Mouse (Mus musculus) A20 (cell line): ENCODE results near the gene Zc3h7b.
"Not testable (repeated sequence)": the region's sequence is repeated elsewhere in the genome, so short reads cannot be mapped to it uniquely, and the experiment has no call there.

Experiments used
- DNase-seq: peaks from one replicate; pipeline ENCODE4 v3.0.0-alpha.2; 2011; ENCODE audit warnings: low read depth, low spot score

The Zc3h7b gene

GRCm38 (mm10) chr15:81739296-81739695, 5.6 kb upstream of the Zc3h7b start:
- no peak for DNase-seq

DNA sequence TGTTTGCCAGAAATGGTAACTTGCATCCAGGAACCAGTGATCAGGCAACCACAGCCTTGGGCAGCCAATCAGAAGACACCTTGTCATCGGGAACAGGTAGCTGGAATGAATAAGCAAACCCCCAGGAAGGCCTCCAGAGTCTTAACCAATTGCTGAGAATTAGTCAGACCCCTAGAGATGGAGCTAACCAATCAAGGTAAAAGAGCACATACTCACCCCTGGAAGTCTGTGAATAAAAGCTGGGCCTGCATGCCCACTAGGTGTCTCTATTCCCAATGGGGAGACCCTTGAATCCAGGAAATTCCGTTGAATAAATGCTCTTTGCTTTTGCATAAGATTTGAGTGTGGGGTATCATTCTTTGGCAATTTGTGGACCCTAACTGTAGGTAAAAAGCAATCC, 4.9 kb upstream of the Zc3h7b start:
- no peak for DNase-seq

DNA sequence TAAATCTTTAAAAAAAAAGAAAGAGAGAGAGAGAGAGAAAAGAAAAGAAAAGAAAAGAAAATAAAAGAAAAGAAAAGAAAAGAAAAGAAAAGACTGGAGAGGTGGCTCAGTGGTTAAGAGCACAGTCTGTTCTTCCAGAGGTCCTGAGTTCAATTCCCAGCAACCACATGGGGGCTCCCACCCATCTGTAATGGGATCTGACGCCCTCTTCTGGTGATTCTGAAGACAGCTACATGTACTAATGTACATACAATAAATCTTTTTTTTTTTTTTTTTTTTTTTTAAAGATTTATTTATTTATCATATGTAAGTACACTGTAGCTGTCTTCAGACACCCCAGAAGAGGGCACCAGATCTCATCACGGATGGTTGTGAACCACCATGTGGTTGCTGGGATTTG, 2.5 kb upstream of the Zc3h7b start:
- DNase-seq, result not testable (repeated sequence)

DNA sequence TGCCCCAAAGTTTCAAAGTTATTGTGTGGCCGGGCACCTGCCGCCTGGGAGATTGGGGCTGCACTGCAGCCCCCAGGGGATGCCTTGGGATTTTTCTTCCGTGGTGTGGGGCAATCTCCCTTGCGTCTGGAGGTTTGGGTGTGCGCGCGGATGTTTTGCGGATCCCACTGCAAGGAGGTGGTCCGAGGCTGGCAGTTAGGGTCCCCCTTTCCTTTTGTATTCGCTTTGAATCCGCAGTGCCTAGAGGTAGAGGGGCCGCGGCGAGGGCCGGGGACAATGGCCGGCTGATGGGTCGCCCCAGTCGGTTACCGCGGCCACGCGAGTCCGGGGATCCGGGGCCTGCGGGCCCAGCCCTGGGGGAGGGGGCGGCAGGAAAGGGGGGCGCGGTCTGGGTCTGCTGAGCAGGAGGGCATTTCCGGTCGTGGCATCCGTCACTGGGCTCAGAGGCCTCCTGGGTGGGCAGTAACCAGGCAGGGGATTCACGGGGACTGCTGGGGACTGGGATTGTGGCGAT, 801 bp downstream of the Zc3h7b start:
- peak; percentile 64 for DNase-seq

DNA sequence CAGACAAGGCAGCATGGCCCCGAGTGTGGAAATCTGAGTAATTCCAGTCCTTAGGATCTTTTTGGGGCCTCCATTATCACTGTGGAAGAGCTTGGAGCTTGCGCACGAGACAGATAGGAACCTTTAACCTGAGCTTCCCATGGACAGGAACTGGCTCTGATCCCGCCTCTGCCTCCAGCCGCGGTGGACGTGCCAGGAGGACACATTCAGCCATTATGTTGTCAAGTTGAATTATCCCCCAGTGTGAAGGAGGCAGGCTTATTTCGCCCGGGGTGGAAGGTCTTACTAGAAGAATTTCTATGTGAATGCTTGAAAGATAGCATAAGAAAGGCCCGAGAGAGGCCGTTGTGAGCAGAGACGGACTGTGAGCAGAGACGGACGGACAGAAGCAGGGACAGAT, 4.9 kb downstream of the Zc3h7b start:
- DNase-seq, result no peak

DNA sequence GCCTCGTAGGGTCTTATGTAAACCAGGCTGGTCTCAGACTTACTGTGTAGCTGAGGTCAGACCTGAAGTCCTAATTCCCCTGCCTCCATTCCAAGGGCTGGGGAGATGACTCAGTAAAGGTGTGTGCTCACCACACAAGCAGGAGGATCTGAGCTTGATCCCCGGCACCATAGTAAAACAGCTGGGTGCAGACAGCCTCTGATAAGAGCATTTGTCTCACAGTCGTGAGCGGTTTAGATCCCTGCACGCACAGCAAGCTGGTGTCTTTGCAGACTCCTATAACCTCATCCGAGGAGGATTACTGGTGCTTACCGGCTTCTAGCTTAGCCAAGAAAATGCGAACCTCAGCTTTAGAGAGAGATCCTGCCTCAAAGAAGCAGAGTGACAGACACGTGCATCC, 8.8 kb downstream of the Zc3h7b start:
- DNase-seq, result no peak

DNA sequence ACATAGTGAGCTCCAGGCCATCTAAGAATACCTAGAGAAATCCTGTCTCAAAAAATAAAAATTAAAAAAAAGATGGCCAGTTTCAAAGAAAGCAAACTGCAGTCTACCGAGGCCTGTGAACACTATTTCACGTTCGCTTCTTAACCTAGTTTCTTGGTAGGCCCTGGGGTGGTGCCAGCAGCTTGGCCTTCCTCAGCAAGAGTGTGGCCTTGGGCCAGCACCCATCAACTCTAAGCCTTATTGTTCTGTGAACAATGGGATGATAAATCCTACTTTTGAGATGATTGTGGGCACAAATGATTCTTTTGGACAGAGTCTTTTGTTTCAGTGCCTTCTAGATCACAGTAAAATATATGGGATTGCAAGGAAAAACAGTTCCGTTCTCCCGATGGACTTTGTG, 13.8 kb downstream of the Zc3h7b start:
- no peak for DNase-seq

- DNase-seq, result no peak
Observed at GRCm38 (mm10) chr15:81759542-81759941, 14.7 kb downstream of the Zc3h7b start.

DNA sequence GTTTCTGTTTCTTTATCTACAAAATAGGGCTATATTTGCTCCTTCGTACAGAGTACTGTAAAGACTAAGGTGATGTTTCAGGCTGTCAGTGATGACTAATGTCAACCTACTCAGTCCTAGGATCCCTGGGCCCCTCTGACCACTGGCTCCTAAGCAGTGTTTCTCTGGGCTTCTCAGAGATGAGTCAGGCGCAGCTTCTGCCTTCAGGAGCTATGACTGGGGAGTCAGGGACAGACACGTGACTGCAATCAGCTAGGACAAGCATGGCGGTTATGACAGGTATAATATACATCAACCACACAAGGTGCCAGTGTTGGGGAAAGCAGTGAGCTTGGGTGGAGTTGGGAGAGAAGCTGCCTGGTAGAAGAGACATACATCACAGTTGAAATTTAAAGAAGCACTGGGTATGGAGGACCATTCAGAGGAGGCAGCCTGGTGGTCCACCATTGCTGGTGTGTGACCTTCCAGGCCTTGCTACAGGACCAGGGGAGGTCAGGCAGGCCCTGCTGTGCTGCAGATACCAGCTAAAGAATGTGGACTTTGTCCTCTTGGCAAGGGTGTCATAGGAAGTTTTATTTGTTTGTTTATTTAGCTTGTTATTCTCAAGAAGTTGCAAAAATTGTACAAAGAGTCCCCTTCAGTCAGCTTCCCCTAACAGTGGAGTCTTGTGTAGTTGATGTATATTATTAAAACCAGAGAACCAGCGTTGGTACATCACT, 15.7 kb downstream of the Zc3h7b start:
- DNase-seq, result no peak

- DNase-seq, result no peak
Observed at GRCm38 (mm10) chr15:81761381-81761780, 16.5 kb downstream of the Zc3h7b start.

- DNase-seq, result no peak
Observed at GRCm38 (mm10) chr15:81761959-81762358, 17.1 kb downstream of the Zc3h7b start.

DNA sequence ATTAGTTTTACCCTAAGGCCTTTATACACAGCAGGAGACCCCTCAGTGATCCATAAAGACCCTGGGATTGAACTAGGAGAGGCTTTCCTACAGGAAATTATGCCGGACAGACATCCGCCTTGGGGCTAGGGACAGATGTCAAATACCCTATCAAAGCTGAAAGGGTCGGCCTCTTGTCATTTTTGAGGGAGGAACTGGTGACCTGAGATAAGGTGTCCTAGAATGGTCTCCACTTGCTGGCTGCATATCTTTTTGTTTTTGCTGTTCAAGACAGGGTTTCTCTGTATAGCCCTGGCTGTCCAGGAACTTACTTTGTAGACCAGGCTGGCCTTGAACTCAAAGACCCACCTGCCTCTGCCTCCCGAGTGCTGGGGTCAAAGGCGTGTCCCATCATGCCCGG, 19.7 kb downstream of the Zc3h7b start:
- no peak for DNase-seq

DNA sequence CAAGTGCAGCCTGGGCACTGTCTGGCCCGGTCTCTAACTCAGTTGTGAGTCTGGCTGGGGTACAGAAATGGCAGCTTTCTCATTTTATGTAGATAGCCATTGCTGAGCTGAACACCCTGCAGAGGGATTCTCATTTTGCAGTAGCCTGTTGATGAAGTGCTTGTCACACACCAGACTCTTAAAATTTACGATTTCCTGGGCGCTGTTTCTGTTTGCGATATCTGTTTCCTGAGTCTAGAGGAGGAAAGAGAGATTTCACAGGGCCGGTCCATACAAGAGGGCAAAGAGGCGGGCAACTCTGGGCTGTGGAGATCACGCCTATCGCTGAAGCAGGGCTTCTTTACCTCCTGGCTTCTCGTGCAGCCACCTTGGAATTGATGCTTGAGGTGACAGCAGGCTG, 20.8 kb downstream of the Zc3h7b start:
- no peak for DNase-seq

- DNase-seq, result no peak
Observed at GRCm38 (mm10) chr15:81766439-81766838, 21.6 kb downstream of the Zc3h7b start.

DNA sequence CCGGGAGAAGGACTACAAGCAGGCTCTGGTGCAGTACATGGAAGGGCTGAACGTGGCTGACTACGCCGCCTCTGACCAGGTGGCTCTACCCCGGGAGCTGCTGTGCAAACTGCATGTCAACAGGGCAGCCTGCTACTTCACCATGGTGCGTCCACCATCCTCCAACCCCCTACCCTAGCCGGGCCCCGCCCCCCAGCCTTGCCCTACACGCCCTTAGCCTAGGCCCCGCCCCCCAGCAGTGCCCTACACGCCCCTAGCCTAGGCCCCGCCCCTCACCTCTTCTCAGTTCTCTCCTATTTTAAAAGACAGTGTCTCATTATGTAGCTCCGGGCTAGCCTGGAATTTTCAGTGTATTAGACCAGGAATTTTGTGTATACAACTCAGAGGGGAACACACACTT, 24.2 kb downstream of the Zc3h7b start:
- DNase-seq, result peak; percentile 36

GRCm38 (mm10) chr15:81772431-81773120, 27.7 kb downstream of the Zc3h7b start:
- DNase-seq, result no peak

DNA sequence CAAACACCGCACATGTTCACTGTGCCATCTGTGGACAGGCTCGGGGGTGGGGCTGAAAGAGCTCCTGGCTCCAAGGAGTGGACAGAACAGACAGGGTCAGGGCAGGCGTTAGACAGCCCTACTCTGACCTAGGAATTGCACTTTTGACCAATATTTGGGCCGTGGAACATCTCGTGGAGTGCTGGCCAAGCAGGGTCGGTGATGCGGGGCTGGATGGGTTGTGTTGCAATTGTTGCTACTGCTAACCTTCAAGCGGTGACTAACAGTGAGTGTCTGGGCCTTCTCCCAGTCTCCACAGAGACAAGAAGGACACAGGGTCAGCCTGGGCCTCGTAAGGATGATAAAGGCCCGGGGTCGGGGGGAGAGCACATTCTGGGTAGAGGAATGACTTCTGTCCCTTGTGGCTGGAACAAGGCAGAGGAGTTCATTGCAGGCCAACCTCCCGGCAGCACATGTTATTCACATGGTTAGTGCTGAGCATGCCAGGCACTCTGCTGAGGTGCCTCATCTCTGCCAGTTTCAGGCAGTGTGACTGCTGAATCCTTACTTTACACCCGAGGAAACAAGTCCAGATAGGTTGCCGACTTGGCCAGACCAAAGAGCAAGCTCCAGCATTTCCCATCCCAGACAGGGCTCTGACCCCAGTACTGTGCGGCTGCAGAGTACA, 29.8 kb downstream of the Zc3h7b start:
- DNase-seq, result no peak

DNA sequence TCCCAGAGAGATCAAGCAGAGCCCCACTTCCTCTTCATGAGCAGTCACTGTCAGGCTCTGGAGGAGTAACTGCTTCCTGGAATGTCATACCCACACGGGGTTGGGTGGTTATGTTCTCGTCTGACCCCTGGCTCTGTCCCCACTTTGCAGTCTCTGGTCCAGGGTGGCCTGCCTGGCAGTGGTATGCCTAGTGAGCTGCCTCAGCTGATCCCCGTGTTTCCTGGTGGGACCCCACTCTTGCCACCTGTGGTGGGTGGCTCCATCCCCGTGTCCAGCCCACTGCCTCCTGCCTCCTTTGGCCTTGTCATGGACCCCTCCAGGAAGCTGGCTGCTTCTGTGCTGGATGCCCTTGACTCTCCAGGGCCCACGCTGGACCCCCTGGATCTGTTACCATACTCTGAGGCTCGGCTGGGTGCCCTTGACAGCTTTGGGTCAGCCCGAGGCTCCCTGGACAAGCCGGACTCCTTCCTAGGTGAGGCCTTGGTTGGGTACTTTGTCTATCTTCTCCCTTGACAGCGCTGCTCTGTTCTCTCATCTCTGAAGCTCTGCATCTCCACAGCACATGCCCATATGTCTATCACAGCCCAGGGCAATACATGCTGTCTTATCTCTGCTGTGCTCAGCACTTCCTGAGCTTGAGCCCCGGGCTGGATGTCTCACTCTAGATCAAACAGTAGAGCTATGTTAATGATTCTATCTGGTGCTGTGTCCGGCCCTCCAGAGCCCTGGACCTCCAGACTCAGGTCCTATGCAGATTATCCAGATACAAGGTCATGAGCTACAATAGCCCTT, 32.0 kb downstream of the Zc3h7b start:
- no peak for DNase-seq

GRCm38 (mm10) chr15:81781816-81782215, 37.0 kb downstream of the Zc3h7b start:
- DNase-seq, result peak; percentile 12

DNA sequence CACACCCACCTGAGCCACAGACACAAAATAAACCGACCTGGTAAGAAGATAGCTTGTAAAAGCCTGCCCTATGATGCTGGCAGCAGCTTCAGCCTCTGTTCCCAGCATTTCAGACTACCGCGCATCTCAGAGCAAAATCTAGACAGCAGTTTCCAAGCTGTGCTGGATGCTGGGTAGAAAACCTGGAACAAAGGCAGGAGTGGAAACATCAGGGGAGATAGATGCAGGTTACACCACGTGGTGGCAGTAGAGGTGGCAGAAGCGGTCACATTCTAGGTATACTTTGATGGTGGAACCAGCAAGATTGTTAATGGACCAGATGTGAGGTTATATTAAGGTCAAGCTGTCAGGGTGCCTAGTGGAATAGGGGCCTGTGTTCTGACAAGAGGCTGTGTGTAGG, 39.9 kb downstream of the Zc3h7b start:
- DNase-seq, result peak; percentile 30

DNA sequence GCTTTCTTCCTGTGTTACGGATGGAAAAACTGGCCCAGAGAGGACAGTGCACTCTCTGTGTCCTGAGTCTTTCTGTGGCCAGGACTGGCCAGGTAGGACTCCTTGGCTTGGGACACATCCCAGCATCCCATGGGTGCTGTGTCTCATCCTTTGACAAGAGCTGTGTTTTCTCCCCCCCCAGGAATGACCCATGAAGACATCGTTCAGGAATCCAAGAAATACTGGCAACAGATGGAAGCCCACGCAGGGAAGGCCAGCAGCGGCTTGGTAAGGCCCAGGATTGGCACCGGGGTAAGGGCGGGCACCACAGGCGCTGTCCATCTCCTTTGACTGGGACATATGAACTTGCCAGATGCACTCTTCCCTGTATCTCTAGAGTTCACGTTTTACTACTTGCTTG, 40.8 kb downstream of the Zc3h7b start:
- DNase-seq, result no peak

DNA sequence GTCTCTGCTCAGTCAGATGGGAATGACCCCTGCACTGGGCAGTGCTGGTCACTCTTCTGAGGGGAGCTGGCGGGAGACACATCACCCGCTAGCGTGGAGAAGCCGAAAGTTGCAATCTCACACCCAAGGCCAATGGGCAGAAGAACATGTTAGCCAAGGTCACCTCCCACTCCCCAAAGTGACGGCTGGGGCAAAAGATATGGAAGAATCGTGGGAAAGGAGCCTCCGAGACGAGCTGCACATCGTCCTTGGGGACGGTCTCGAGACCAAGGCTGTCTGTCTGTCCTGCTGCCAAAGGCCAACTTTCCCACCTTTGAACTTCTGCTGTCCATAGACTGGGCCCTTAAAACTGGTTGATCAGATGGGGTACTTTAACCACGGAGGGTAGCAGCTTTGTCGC, 42.7 kb downstream of the Zc3h7b start:
- no peak for DNase-seq
